ENCODE assay signal across 8 mouse cellular contexts in the genomic region with DNA sequence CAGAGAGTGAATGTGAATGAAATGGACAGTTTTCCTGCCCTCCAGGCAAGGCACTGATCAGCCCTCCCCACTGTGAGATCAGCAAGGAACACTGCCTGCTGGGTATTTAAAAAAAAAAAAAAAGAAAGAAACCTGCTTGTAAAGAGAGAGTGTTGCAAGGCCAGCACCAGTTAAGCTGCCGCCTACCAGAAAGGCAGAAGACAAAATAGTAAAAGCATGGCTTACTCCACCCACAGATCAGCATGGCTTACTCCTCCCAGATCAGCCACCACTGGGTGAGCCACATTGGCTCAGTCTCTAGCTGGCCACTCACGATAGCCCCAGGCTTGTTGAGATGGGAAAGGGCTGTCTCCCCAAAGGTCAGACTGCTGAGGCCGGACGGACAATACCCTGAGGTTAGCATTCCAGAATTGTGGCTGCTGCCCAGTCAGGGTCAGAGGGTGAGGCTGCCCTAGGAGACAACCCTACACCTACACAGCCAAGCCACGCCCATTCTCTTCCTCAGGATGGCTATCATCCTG. TPM values are rescaled to one million over a fixed set of nuclear protein-coding genes. Genes with fewer than 3 reads are reported as not detected.
DNase-seq lines count a peak whose midpoint lies in the region; ATAC-seq and TF ChIP-seq lines count a peak whose summit lies in the region.

No protein-coding gene starts in this region.

- WGBS in hindbrain, embryonic 10.5 days: 14% methylated on average over 5 of the region's 5 CpGs
- WGBS in liver, postnatal 0 days (ENCODE audit: insufficient replicate concordance): 55% methylated on average over 5 of the region's 5 CpGs

- peak; percentile 36 for DNase-seq in embryo, embryonic 10.5 days (ENCODE audit: low spot score)
- no peak for DNase-seq in embryo, embryonic 11 days
- peak; percentile 96 for DNase-seq in ES-CJ7 (ENCODE audit: low read depth, low spot score)
- DNase-seq in hindbrain, embryonic 10.5 days (ENCODE audit: low spot score): no peak
- peak; percentile 24 for DNase-seq in liver, postnatal 0 days
- DNase-seq in spleen, postnatal 10 days (ENCODE audit: low spot score in 2 of 2): no peak
- DNase-seq in cerebellum, postnatal 25 days: no peak

- no peak for TF ChIP-seq CTCF in liver, postnatal 0 days (IDR thresholded peaks at IDR 0.05; ENCODE audit: low read depth)

- H3K9ac ChIP-seq in liver, postnatal 0 days (replicated peaks): no peak overlapping the region

- no peak overlapping the region for H3K4me3 ChIP-seq in hindbrain, embryonic 10.5 days
- no peak overlapping the region for H3K4me3 ChIP-seq in liver, postnatal 0 days (ENCODE audit: low read depth, low read length)

- H3K9me3 ChIP-seq in hindbrain, embryonic 10.5 days: no peaks in the 10 kb centered on the region
- H3K9me3 ChIP-seq in liver, postnatal 0 days (ENCODE audit: low read length): no peaks in the 10 kb centered on the region

- peaks cover 13% of the 10 kb centered on the region; the same call in 1 of the 2 replicates for H3K36me3 ChIP-seq in hindbrain, embryonic 10.5 days
- no peaks in the 10 kb centered on the region for H3K36me3 ChIP-seq in liver, postnatal 0 days (replicated peaks; ENCODE audit: insufficient read depth, low read length)

- no peak for TF ChIP-seq EP300 in liver, postnatal 0 days (IDR thresholded peaks at IDR 0.05; ENCODE audit: low read depth)

- peaks cover 12% of the 10 kb centered on the region; the same call in 1 of the 2 replicates for H3K27me3 ChIP-seq in hindbrain, embryonic 10.5 days (ENCODE audit: insufficient read depth, poor library complexity, severe bottlenecking)
- no peaks in the 10 kb centered on the region for H3K27me3 ChIP-seq in liver, postnatal 0 days (ENCODE audit: insufficient read depth, low read length)

- peak; percentile 78 for ATAC-seq in liver, postnatal 0 days
- no peak for ATAC-seq in cerebellum, adult (ENCODE audit: insufficient number of reproducible peaks, low FRiP score, low TSS enrichment)

- H3K27ac ChIP-seq in hindbrain, embryonic 10.5 days: peak overlapping the region; percentile 45
- no peak overlapping the region for H3K27ac ChIP-seq in liver, postnatal 0 days (ENCODE audit: low read depth)

- no peak overlapping the region for H3K4me2 ChIP-seq in liver, postnatal 0 days (ENCODE audit: low read depth, low read length)

- peaks cover 93% of the 10 kb centered on the region for H3K4me1 ChIP-seq in hindbrain, embryonic 10.5 days (replicated peaks)
- H3K4me1 ChIP-seq in liver, postnatal 0 days (ENCODE audit: insufficient read depth): peaks cover 36% of the 10 kb centered on the region

RNA-seq across cellular contexts. Expression of a gene that starts 32.4 kb away (rescaled TPM):
- polyA plus RNA-seq in hindbrain, embryonic 10.5 days (2016; fragmentation: Nextera tagmentation; extraction: Ambion mirVana): 13.3 and 17.6 TPM in 2 replicates
- 3.6 and 4.2 TPM in 2 replicates for polyA plus RNA-seq in liver, postnatal 0 days (2015; fragmentation: Nextera tagmentation; extraction: Ambion mirVana)

Comparison
In these comparisons a context has a peak if more than half of its experiments do, and no peak if none do; other contexts are left out.
1. DNase-seq: peak in embryo, embryonic 10.5 days (single experiment), ES-CJ7 (single experiment) and liver, postnatal 0 days (single experiment); none in embryo, embryonic 11 days (single experiment), hindbrain, embryonic 10.5 days (single experiment), spleen, postnatal 10 days (0 of 2) and cerebellum, postnatal 25 days (0 of 2).